Mouse (Mus musculus) megakaryocyte progenitor cell, adult 5-6 weeks (primary cell): ENCODE data around the gene Nudt2. TPM values are rescaled to one million over a fixed set of nuclear protein-coding genes. Genes with fewer than 3 reads are reported as not detected.

Experiments used
- ATAC-seq: replicated peaks from 2 replicates; pipeline ENCODE4 v1.8.0; 2016; ENCODE audit warnings: mild to moderate bottlenecking, moderate TSS enrichment, inconsistent platforms; ENCODE audit not compliant: poor library complexity
- total RNA-seq, 2 experiments: library from RNA; stranded (forward) in 1 of 2; stranded (reverse) in 1 of 2; fragments of 157-497, 149-512 nt in 1 of 2; fragments of 200-1000 nt in 1 of 2; gene quantifications; 2 replicates each; pipeline versions ENCODE4 v1.2.3 to v1.2.4; 2015 to 2017

The Nudt2 gene
- total RNA-seq, 2 experiments from 2014 or later = 28.1 to 29.6 TPM

DNA sequence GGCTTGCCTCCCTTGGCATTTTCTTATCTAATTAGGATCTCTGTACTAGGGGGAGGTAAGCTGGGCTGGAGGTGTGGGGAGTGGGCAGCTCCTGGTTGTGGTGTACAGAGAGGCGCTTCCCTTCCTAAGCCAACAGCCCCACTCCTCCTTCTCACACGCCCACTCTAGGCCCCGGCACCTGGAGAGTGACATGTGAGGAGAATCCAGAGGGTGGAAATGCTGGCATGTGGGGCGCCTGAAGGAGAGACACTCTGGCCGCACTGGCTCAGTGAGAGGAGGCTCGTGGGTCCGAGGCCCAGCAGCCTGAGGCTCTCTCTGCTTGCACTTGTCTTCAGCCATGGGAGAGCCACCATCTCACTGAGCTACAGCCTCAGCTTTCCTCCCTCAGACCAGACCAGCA lies 53.4 kb downstream of the Nudt2 start:
- ATAC-seq = no peak

DNA sequence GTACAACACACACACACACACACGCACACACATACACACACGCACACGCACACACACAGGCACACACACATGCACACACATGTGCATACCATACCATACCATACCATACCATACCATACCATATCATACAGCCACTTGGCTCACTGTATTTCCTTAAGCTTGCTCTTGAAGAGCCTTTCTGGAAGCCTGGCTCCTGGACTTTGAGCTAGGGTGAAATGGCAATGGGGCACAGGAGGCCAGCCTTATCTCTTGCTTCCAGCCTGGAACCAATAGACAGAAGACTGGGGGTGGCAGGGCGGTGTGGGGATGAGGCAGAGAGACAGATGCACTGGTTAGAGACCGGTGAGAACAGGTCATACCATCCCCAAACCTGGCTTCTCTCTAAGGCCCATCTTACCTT lies 54.2 kb downstream of the Nudt2 start:
- no peak for ATAC-seq

DNA sequence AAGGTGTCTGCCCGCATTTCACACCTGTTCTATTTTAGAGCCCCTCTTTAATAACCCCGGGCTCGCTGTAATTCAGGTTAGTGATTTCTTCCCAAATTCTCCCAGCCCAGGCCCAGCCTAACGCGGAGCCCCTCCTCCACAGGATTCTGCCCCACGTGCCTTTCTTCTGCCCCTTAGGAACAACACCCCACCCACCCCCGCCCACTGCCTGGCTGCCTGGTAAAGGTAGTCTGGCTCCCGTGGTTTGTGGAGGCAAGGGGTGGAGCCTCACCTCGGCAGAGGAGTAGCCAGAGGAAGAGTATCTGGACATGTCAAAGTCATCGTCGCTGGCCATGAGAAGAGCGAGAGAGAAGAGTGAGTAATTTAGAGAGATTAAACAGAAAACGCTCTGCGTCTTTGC lies 55.7 kb downstream of the Nudt2 start:
- no peak for ATAC-seq

DNA sequence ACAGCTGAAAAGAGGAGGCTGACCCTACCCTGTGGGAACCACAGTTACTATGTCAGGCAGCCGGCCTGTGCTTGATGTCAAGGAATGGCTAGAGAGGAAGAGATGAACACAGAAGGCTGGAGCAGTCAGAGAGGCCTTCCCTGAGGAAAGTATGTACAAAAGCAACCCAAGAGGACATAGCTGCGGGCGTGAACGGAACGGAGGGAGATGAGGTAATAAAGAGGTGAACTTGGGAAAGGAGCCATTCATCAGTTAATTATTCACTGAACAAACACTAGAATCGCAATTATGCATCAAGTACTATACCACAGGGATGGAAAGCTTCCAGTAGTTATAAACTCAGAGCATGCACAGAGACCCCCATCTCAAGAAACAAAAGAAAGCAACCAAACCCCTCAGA lies 57.2 kb downstream of the Nudt2 start:
- ATAC-seq = no peak

DNA sequence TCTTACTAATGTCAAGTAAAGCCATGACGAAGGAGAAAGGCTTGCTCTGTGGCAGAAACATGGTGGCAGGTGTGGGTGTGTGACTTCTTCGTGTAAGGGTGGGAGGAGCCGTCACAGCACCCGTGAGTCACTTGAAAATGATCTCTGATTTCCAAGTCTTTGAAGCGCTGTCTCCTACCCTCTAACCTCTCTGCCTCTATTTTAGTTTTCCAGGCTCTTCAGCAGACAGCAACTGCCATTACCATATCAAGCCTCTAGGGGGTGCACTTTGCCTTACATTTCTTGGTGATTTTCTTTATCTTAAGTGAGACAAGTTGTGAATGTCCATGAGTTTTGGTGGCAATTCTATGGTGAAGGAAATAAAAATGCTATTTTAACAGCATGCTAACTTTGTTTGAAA lies 57.8 kb downstream of the Nudt2 start:
- peak; percentile 72 for ATAC-seq

DNA sequence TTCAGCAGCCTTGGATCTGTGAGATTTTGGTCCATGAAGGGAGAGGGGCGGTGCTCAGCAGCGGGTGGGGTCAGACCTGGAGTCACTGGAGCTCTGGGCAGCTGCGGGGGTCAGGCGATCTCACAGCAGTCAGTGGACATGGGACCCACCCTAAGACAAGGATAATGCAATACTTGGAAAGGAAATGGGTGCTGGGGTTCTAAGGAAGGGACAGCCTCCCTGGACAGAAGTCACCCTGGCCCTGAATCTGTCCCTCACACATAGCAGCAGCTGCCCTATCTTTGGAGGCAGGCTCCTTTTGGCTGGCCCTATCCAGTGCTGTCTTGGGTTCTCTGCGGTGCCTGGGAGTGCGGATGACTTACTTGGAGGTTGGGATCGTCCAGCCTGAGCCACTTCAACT lies 58.9 kb downstream of the Nudt2 start:
- no peak for ATAC-seq

DNA sequence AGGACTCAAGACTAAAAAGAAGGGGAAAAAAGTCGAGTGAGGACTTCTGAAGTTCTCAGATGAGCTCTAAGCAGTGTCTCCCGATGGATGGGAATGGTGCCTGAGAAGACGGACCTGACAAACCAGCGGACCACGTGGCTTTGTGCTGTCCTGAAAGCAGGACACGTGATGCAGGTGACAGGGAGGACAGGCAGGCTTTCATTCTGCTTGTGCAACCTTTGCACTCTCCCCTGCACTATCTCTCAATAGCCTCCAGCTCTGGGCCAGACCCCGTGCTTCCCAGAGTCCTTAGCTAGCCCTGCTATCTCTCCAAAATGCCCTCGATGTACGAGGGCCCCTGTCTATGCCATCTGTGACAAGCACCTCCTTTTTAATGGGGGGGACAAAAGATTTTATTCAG lies 59.9 kb downstream of the Nudt2 start:
- no peak for ATAC-seq

DNA sequence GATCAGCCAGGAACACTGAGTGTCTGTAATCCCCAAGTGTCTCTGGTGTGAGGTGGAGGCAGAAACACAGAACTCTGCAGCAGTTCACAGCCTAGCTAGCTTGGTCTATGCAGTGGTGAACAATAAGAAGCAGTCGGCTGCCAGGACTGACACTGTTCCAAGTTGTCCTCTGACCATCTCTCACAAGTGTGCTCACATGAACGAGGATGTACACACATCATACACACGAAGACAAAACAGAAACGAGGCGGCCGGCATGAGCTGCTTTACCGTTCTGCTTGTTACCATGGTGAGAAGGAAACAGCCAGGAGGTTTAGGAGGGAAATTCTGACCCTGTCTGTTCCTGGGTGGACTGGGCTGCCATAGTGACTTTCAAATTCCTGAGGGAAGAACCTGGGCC lies 61.6 kb downstream of the Nudt2 start:
- ATAC-seq = no peak

DNA sequence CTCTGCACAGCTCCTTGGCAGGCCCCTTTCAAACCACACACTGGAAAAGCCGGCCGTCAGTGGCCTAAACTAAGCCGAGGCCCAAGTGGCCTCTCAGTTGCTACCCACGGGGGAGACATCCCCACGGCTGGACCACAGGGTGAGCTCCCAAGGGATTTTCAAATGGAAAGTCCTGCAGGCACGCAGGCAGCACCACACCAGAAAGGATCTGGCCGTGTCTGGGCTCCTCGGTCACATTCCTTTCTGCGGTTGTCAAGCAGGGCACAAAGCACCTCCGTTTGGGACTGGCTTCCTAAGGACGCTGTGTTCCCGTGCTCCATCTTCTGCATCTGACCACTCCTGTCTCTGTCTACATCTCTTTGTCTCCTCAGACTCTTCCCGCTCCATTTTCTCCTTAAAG lies 62.1 kb downstream of the Nudt2 start:
- ATAC-seq = no peak

DNA sequence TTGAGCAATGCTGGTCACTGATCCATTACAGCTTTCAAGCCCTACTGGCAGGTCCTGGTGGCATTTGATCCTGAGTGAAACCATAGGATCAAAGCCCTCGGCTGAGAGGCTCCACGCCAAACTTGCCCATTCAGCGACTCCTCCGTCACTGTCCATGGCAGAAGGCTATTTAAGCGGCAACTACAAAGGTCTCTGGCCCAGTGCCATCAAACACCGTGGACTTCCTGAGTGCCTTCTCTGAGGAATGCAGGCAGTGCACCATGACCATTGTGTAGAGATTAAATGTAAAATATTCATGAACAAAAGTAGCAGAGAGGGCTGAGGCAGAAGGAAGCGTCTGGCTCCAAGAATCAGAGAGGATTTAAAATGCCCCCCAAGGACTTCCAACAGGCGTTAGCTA lies 63.0 kb downstream of the Nudt2 start:
- no peak for ATAC-seq

Other genes with a start within 250 kb of the Nudt2 start
- gene Ubap2, start 190.0 kb upstream of the Nudt2 start, total RNA-seq (2015) = 63.9 and 73.0 TPM in 2 replicates
- 21.0 and 22.8 TPM in 2 replicates for gene Ubap2, start 190.0 kb upstream of the Nudt2 start, total RNA-seq (2017)
- 32.5 and 38.9 TPM in 2 replicates for gene Dcaf12, start 150.3 kb upstream of the Nudt2 start, total RNA-seq (2015)
- gene Dcaf12, start 150.3 kb upstream of the Nudt2 start, total RNA-seq (2017) = 28.5 and 31.3 TPM in 2 replicates
- gene Ubap1, start 116.2 kb upstream of the Nudt2 start, total RNA-seq (2015) = 21.1 and 28.6 TPM in 2 replicates
- gene Ubap1, start 116.2 kb upstream of the Nudt2 start, total RNA-seq (2017) = 23.2 and 27.4 TPM in 2 replicates
- 18.7 and 26.8 TPM in 2 replicates for gene Kif24, start 264 bp upstream of the Nudt2 start, total RNA-seq (2015)
- gene Kif24, start 264 bp upstream of the Nudt2 start, total RNA-seq (2017) = 14.3 and 16.2 TPM in 2 replicates
- gene AI464131, start 37.9 kb downstream of the Nudt2 start, total RNA-seq (2015) = not detected in 2 replicates
- gene AI464131, start 37.9 kb downstream of the Nudt2 start, total RNA-seq (2017) = 0.12 TPM in 1 of 2 replicates, not detected in the other
- gene 1110017D15Rik, start 52.2 kb downstream of the Nudt2 start, total RNA-seq (2015) = not detected in 2 replicates
- gene 1110017D15Rik, start 52.2 kb downstream of the Nudt2 start, total RNA-seq (2017) = not detected in 2 replicates
- gene Fam219a, start 104.4 kb downstream of the Nudt2 start, total RNA-seq (2015) = 0.98 and 1.1 TPM in 2 replicates
- 0.33 and 4.1 TPM in 2 replicates for gene Fam219a, start 104.4 kb downstream of the Nudt2 start, total RNA-seq (2017)
- 0.44 TPM in 1 of 2 replicates, not detected in the other for gene Dnaic1, start 104.6 kb downstream of the Nudt2 start, total RNA-seq (2015)
- not detected in 2 replicates for gene Dnaic1, start 104.6 kb downstream of the Nudt2 start, total RNA-seq (2017)
- not detected in 2 replicates for gene Enho, start 175.2 kb downstream of the Nudt2 start, total RNA-seq (2015)
- gene Enho, start 175.2 kb downstream of the Nudt2 start, total RNA-seq (2017) = not detected in 2 replicates
- gene Cntfr, start 231.9 kb downstream of the Nudt2 start, total RNA-seq (2015) = not detected in 2 replicates
- gene Cntfr, start 231.9 kb downstream of the Nudt2 start, total RNA-seq (2017) = not detected in 2 replicates
- gene Il11ra1, start 234.8 kb downstream of the Nudt2 start, total RNA-seq (2015) = 28.2 and 46.9 TPM in 2 replicates
- gene Il11ra1, start 234.8 kb downstream of the Nudt2 start, total RNA-seq (2017) = 132 and 149 TPM in 2 replicates
- gene Rpp25l, start 248.4 kb downstream of the Nudt2 start, total RNA-seq (2015) = 17.5 and 24.4 TPM in 2 replicates
- gene Rpp25l, start 248.4 kb downstream of the Nudt2 start, total RNA-seq (2017) = 22.5 and 23.0 TPM in 2 replicates